Mouse (Mus musculus) monocyte, adult 5-6 weeks (primary cell): ENCODE data around the gene Samd11. TPM values are rescaled to one million over a fixed set of nuclear protein-coding genes. Genes with fewer than 3 reads are reported as not detected.
A peak's percentile ranks its signal among the peaks of the same experiment; 100 is the strongest.

Experiments
- ATAC-seq: fragments of 153-309, 156-312 bp; replicated peaks from 2 replicates; pipeline ENCODE4 v1.8.0; 2017; ENCODE audit warnings: mild to moderate bottlenecking; ENCODE audit not compliant: low TSS enrichment, insufficient number of reproducible peaks, severe bottlenecking, poor library complexity, low FRiP score
- total RNA-seq: library from RNA; stranded (forward); fragments of 200-1000, 200-491, 200-594 nt; gene quantifications from 3 replicates; pipeline ENCODE4 v1.2.3, GENCODE M21; 2017

The Samd11 gene
- total RNA-seq, 1 experiment from 2014 or later, result 0.29 TPM

- ATAC-seq, result no peak
These were observed 38.3 kb downstream of the Samd11 start for GRCm38 (mm10) chr4:156217022-156217669.

GRCm38 (mm10) chr4:156216196-156216595 is 39.3 kb downstream of the Samd11 start:
- no peak for ATAC-seq

- ATAC-seq, result no peak
These were observed 39.8 kb downstream of the Samd11 start, which contains the start of gene Perm1 for GRCm38 (mm10) chr4:156215649-156216048. Perm1 (plus strand) TSS chr4:156215868.

- no peak for ATAC-seq
These were observed 42.3 kb downstream of the Samd11 start for GRCm38 (mm10) chr4:156213134-156213533.

GRCm38 (mm10) chr4:156209963-156210635 is 45.4 kb downstream of the Samd11 start:
- no peak for ATAC-seq

GRCm38 (mm10) chr4:156208872-156209271 is 46.6 kb downstream of the Samd11 start:
- ATAC-seq, result no peak

GRCm38 (mm10) chr4:156203413-156204131 is 51.9 kb downstream of the Samd11 start:
- no peak; the same call in 1 of the 2 replicates for ATAC-seq

GRCm38 (mm10) chr4:156203001-156203412 is 52.5 kb downstream of the Samd11 start, which contains the start of gene AW011738:
AW011738 (plus strand) TSS chr4:156203304.
- peak; percentile 65 for ATAC-seq

- ATAC-seq, result no peak
These were observed 53.0 kb downstream of the Samd11 start for GRCm38 (mm10) chr4:156202462-156202893.

GRCm38 (mm10) chr4:156200623-156201475 is 54.6 kb downstream of the Samd11 start, which contains the start of gene Isg15:
Isg15 (minus strand) TSS chr4:156200818.
- no peak for ATAC-seq

GRCm38 (mm10) chr4:156197829-156198205 is 57.6 kb downstream of the Samd11 start:
- peak; percentile 81 for ATAC-seq

GRCm38 (mm10) chr4:156197131-156197828 is 58.2 kb downstream of the Samd11 start, which contains the start of gene Agrn:
Agrn (minus strand) TSS chr4:156197488.
- no peak for ATAC-seq

Other genes starting within 250 kb of the Samd11 start
- 1.8 to 6.6 TPM (median 5.3 TPM) in 3 replicates for gene Tnfrsf4, start 241.8 kb downstream of the Samd11 start, total RNA-seq
- 29.2 to 74.7 TPM (median 38.4 TPM) in 3 replicates for gene Tnfrsf18, start 229.5 kb downstream of the Samd11 start, total RNA-seq
- gene Ttll10, start 196.2 kb downstream of the Samd11 start, total RNA-seq, result not detected in 3 replicates
- 5.7 to 20.4 TPM (median 15.4 TPM) in 3 replicates for gene 9430015G10Rik, start 145.7 kb downstream of the Samd11 start, total RNA-seq
- gene Rnf223, start 125.1 kb downstream of the Samd11 start, total RNA-seq, result 0.39 TPM in 1 of 3 replicates, not detected in the others
- gene Agrn, start 58.2 kb downstream of the Samd11 start, total RNA-seq, result 1.4 to 8.4 TPM (median 2.7 TPM) in 3 replicates
- 1.9 to 9.6 TPM (median 2.4 TPM) in 3 replicates for gene Isg15, start 54.8 kb downstream of the Samd11 start, total RNA-seq
- 2.6 to 12.3 TPM (median 3.3 TPM) in 3 replicates for gene AW011738, start 52.4 kb downstream of the Samd11 start, total RNA-seq
- gene Perm1, start 39.8 kb downstream of the Samd11 start, total RNA-seq, result 0.19 to 0.48 TPM in 2 of 3 replicates, not detected in the other
- gene Plekhn1, start 20.8 kb downstream of the Samd11 start, total RNA-seq, result 4.3 to 17.1 TPM (median 16.9 TPM) in 3 replicates
- gene Noc2l, start 19.6 kb downstream of the Samd11 start, total RNA-seq, result 33.0 to 53.8 TPM (median 40.5 TPM) in 3 replicates
- gene Vmn2r-ps159, start 75.4 kb upstream of the Samd11 start, total RNA-seq, result 0.19 TPM in 1 of 3 replicates, not detected in the others